Mouse (Mus musculus) kidney, embryonic 16.5 days (tissue): ENCODE results near the gene Gas7. TPM values are rescaled to one million over a fixed set of nuclear protein-coding genes. Genes with fewer than 3 reads are reported as not detected.

Experiments
- ATAC-seq: fragments of 200-750 bp; cut with Nextera tagmentation; 2 replicates; pipeline ENCODE4 v1.8.0; 2017; ENCODE audit warnings: moderate TSS enrichment; ENCODE audit not compliant: low FRiP score, low TSS enrichment
- H3K27ac ChIP-seq: fragments of 300-500 bp; sonication (generic); 2 replicates; pipeline ENCODE4 v1.5.1; 2014; ENCODE audit warnings: low read length
- H3K27me3 ChIP-seq: fragments of 300-500 bp; sonication (generic); 2 replicates; pipeline ENCODE4 v1.6.1; 2014; ENCODE audit warnings: low read length, control low read depth, mixed read lengths; ENCODE audit not compliant: insufficient read depth
- H3K36me3 ChIP-seq: fragments of 300-500 bp; sonication (generic); 2 replicates; pipeline ENCODE4 v1.6.1; 2014; ENCODE audit warnings: low read length, control low read depth, mixed read lengths; ENCODE audit not compliant: insufficient read depth
- H3K4me1 ChIP-seq: fragments of 300-500 bp; sonication (generic); 2 replicates; pipeline ENCODE4 v1.6.1; 2014; ENCODE audit warnings: low read length, control low read depth, mixed read lengths; ENCODE audit not compliant: insufficient read depth
- H3K4me2 ChIP-seq: fragments of 300-500 bp; sonication (generic); replicated peaks from 2 replicates; pipeline ENCODE4 v1.6.1; 2014; ENCODE audit warnings: low read depth, low read length
- H3K4me3 ChIP-seq: fragments of 300-500 bp; sonication (generic); 2 replicates; pipeline ENCODE4 v1.5.1; 2014; ENCODE audit warnings: mild to moderate bottlenecking, low read length
- H3K9ac ChIP-seq: fragments of 300-500 bp; sonication (generic); replicated peaks from 2 replicates; pipeline ENCODE4 v1.6.1; 2014; ENCODE audit warnings: low read length
- H3K9me3 ChIP-seq: fragments of 300-500 bp; sonication (generic); 2 replicates; pipeline ENCODE4 v1.6.1; 2016; ENCODE audit warnings: low read length, control low read depth
- WGBS: fragments of 180-500 bp; shearing (Covaris S2); extraction: QIAGEN DNeasy Blood & Tissue Kit; methylation state at CpG from one replicate; pipeline ENCODE4 v1.1.7; 2014; 5-methylcytosine and 5-hydroxymethylcytosine counted together
- polyA plus RNA-seq: library from polyadenylated mRNA; unstranded; fragments of >200 nt; fragmentation: Nextera tagmentation; extraction: Ambion mirVana; gene quantifications from 2 replicates; pipeline ENCODE4 v1.2.1, GENCODE M21; 2015

Gene Gas7
- polyA plus RNA-seq, 1 experiment from 2014 or later: 12.3 TPM

GRCm38 (mm10) chr11:67731056-67731455, 275.8 kb downstream of the Gas7 start:
- Histone ChIP-seq H3K9me3 (no peaks in the 10 kb centered on the region), H3K4me3 (no peak overlapping the region), H3K27me3 (no peaks in the 10 kb centered on the region), H3K36me3 (no peaks in the 10 kb centered on the region), H3K9ac (no peak overlapping the region), H3K4me2 (no peak overlapping the region), H3K4me1 (no peaks in the 10 kb centered on the region), H3K27ac (no peak overlapping the region)
- ATAC-seq: no peak
- WGBS: 96% methylated on average over 2 of the region's 2 CpGs

- H3K4me1 ChIP-seq: no peaks in the 10 kb centered on the region
- no peak overlapping the region for H3K4me3 ChIP-seq
- no peaks in the 10 kb centered on the region for H3K36me3 ChIP-seq
- no peak overlapping the region for H3K4me2 ChIP-seq
- no peaks in the 10 kb centered on the region for H3K27me3 ChIP-seq
- ATAC-seq: no peak
- 86% methylated on average over 1 of the region's 1 CpGs for WGBS
- H3K9me3 ChIP-seq: no peaks in the 10 kb centered on the region
- H3K9ac ChIP-seq: no peak overlapping the region
- no peak overlapping the region for H3K27ac ChIP-seq
Observed at GRCm38 (mm10) chr11:67733726-67734125, 278.5 kb downstream of the Gas7 start.

- no peak for ATAC-seq
- H3K27ac ChIP-seq: no peak overlapping the region
- H3K4me1 ChIP-seq: no peaks in the 10 kb centered on the region
- H3K4me3 ChIP-seq: no peak overlapping the region
- no peaks in the 10 kb centered on the region for H3K27me3 ChIP-seq
- 58% methylated on average over 3 of the region's 3 CpGs for WGBS
- H3K4me2 ChIP-seq: no peak overlapping the region
- H3K9me3 ChIP-seq: no peaks in the 10 kb centered on the region
- no peaks in the 10 kb centered on the region for H3K36me3 ChIP-seq
- H3K9ac ChIP-seq: no peak overlapping the region
Observed at GRCm38 (mm10) chr11:67734597-67734996, 279.4 kb downstream of the Gas7 start.

- H3K9ac ChIP-seq: no peak overlapping the region
- no peaks in the 10 kb centered on the region for H3K36me3 ChIP-seq
- ATAC-seq: no peak
- no peaks in the 10 kb centered on the region for H3K4me1 ChIP-seq
- 71% methylated on average over 6 of the region's 6 CpGs for WGBS
- H3K4me2 ChIP-seq: no peak overlapping the region
- no peak overlapping the region for H3K4me3 ChIP-seq
- no peaks in the 10 kb centered on the region for H3K9me3 ChIP-seq
- H3K27me3 ChIP-seq: no peaks in the 10 kb centered on the region
- H3K27ac ChIP-seq: no peak overlapping the region
Observed at GRCm38 (mm10) chr11:67738345-67738744, 283.1 kb downstream of the Gas7 start.

Other genes with a start within 250 kb of the Gas7 start
- gene Myh4, start 217.4 kb upstream of the Gas7 start, polyA plus RNA-seq: not detected in 2 replicates
- gene Myh8, start 178.3 kb upstream of the Gas7 start, polyA plus RNA-seq: 3.1 and 4.0 TPM in 2 replicates
- not detected in 2 replicates for gene Myh13, start 133.8 kb upstream of the Gas7 start, polyA plus RNA-seq
- gene Rcvrn, start 239.9 kb downstream of the Gas7 start, polyA plus RNA-seq: not detected in 2 replicates